Mouse (Mus musculus) heart, embryonic 14.5 days (tissue): ENCODE results near the gene Siglech. TPM values are rescaled to one million over a fixed set of nuclear protein-coding genes. Genes with fewer than 3 reads are reported as not detected.
"Not testable (repeated sequence)": the region's sequence is repeated elsewhere in the genome, so short reads cannot be mapped to it uniquely, and the experiment has no call there.

Experiments
- ATAC-seq: fragments of 200-750 bp; cut with Nextera tagmentation; 2 replicates; pipeline ENCODE4 v1.8.0; 2017; ENCODE audit warnings: low read depth, moderate TSS enrichment; ENCODE audit not compliant: insufficient number of reproducible peaks, insufficient read depth, low FRiP score
- H3K27ac ChIP-seq, 2 experiments: fragments of 200-500 bp in 1 of 2; fragments of 300-500 bp in 1 of 2; sonication (generic) in 1 of 2; replicated peaks in 1 of 2; 2 replicates each; pipeline ENCODE4 v1.5.1; 2012 to 2014; ENCODE audit warnings: low read depth in 2 of 2, low read length in 2 of 2, control low read depth in 1 of 2, mild to moderate bottlenecking in 1 of 2, mixed read lengths in 1 of 2; ENCODE audit not compliant: control insufficient read depth in 1 of 2, insufficient read depth in 1 of 2
- H3K27me3 ChIP-seq: fragments of 300-500 bp; sonication (generic); 2 replicates; pipeline ENCODE4 v1.6.1; 2014; ENCODE audit warnings: mild to moderate bottlenecking, low read length, control low read depth; ENCODE audit not compliant: control insufficient read depth, insufficient read depth
- H3K36me3 ChIP-seq: fragments of 300-500 bp; sonication (generic); 2 replicates; pipeline ENCODE4 v1.6.1; 2014; ENCODE audit warnings: mild to moderate bottlenecking, control low read depth, low read length, mixed read lengths; ENCODE audit not compliant: control insufficient read depth, insufficient read depth
- H3K4me1 ChIP-seq, 2 experiments: fragments of 200-500 bp in 1 of 2; fragments of 300-500 bp in 1 of 2; sonication (generic) in 1 of 2; 2 replicates each; pipeline ENCODE4 v1.6.1; 2012 to 2014; ENCODE audit warnings: low read length in 2 of 2, control low read depth in 1 of 2, mixed read lengths in 1 of 2; ENCODE audit not compliant: control insufficient read depth in 2 of 2, insufficient read depth in 2 of 2
- H3K4me2 ChIP-seq: fragments of 300-500 bp; sonication (generic); 2 replicates; pipeline ENCODE4 v1.6.1; 2014; ENCODE audit warnings: mild to moderate bottlenecking, low read length
- H3K4me3 ChIP-seq, 2 experiments: fragments of 200-500 bp in 1 of 2; fragments of 300-500 bp in 1 of 2; sonication (generic) in 1 of 2; 2 replicates each; pipeline ENCODE4 v1.5.1; 2012 to 2014; ENCODE audit warnings: low read length in 2 of 2, mild to moderate bottlenecking in 2 of 2, control low read depth in 1 of 2, low read depth in 1 of 2, moderate library complexity in 1 of 2; ENCODE audit not compliant: control insufficient read depth in 1 of 2, insufficient read depth in 1 of 2
- H3K9ac ChIP-seq: fragments of 300-500 bp; sonication (generic); 2 replicates; pipeline ENCODE4 v1.6.1; 2014; ENCODE audit warnings: mild to moderate bottlenecking, low read length
- H3K9me3 ChIP-seq: fragments of 300-500 bp; sonication (generic); 2 replicates; pipeline ENCODE4 v1.6.1; 2016; ENCODE audit warnings: low read length, control low read depth; ENCODE audit not compliant: control insufficient read depth
- WGBS: fragments of 180-500 bp; shearing (Covaris S2); extraction: QIAGEN DNeasy Blood & Tissue Kit; methylation state at CpG from one replicate; pipeline ENCODE4 v1.1.7; 2014; 5-methylcytosine and 5-hydroxymethylcytosine counted together
- polyA plus RNA-seq: library from polyadenylated mRNA; unstranded; fragments of >200 nt; fragmentation: Nextera tagmentation; extraction: Ambion mirVana; gene quantifications from 2 replicates; pipeline ENCODE4 v1.2.1, GENCODE M21; 2014

The Siglech gene
- polyA plus RNA-seq, 1 experiment from 2014 or later = 0.15 TPM

- H3K4me2 ChIP-seq = no peak overlapping the region
- no peaks in the 10 kb centered on the region for H3K9me3 ChIP-seq
- H3K4me3 ChIP-seq = no peak overlapping the region
- no peak for ATAC-seq
- no peak overlapping the region for H3K27ac ChIP-seq
- no peaks in the 10 kb centered on the region for H3K4me1 ChIP-seq
- WGBS = 61% methylated on average over 3 of the region's 3 CpGs
- H3K36me3 ChIP-seq = no peaks in the 10 kb centered on the region
- no peaks in the 10 kb centered on the region for H3K27me3 ChIP-seq
- H3K9ac ChIP-seq = no peak overlapping the region
Measured at GRCm38 (mm10) chr7:55750841-55751240, 17.1 kb upstream of the Siglech start.

GRCm38 (mm10) chr7:55759346-55759745 is 8.6 kb upstream of the Siglech start:
- Histone ChIP-seq H3K27me3 (no peaks in the 10 kb centered on the region), H3K27ac (no peak overlapping the region), H3K4me3 (no peak overlapping the region), H3K9me3 (no peaks in the 10 kb centered on the region), H3K36me3 (no peaks in the 10 kb centered on the region), H3K4me1 (no peaks in the 10 kb centered on the region), H3K4me2 (no peak overlapping the region), H3K9ac (no peak overlapping the region)
- ATAC-seq = no peak
- WGBS = 59% methylated on average over 3 of the region's 3 CpGs

DNA sequence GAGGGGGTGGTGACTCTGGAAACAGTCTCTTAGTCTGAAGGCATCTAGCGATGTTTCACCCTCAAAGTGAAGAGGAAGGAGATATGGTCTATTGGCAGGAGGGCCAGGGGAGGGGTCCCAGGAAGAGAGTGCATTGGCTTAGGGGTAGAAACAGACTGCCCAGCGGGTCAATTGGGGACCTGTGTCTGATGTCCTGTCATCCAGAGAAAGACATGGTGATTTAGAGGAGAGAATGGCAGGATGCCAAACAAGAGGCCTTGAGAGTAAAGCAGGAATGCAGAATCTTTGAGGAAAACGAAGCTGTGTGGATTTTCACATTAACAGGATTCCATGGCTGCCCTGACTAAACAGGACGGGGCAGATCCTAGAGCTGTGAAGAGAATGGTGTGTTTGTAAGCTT is 12.0 kb downstream of the Siglech start:
- no peak for ATAC-seq
- no peak overlapping the region for H3K27ac ChIP-seq
- H3K27me3 ChIP-seq = no peaks in the 10 kb centered on the region
- H3K9me3 ChIP-seq = no peaks in the 10 kb centered on the region
- H3K9ac ChIP-seq = no peak overlapping the region
- H3K4me3 ChIP-seq = no peak overlapping the region
- 44% methylated on average over 4 of the region's 4 CpGs for WGBS
- no peaks in the 10 kb centered on the region for H3K36me3 ChIP-seq
- no peaks in the 10 kb centered on the region for H3K4me1 ChIP-seq
- no peak overlapping the region for H3K4me2 ChIP-seq

DNA sequence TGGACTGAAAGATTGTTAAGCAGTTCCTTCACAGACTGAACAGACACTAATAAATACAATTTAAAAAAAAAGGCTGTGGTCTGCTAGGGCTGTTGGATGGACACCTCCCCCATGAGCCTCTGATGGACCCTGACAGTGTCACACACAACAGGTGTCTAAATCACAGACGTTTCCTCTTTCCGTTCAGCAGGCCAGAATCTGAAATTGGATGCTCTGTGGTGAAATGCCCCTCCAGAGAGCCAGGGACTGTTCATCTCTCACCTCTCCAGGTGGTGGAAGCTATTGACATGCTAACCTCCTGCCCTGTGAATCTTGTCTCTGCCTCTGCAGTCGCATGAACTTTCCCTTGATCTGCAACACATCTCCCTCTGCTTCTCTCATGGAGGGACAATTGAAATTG is 14.5 kb downstream of the Siglech start:
- Histone ChIP-seq H3K36me3 (no peaks in the 10 kb centered on the region), H3K4me1 (no peaks in the 10 kb centered on the region), H3K4me3 (no peak overlapping the region), H3K9ac (no peak overlapping the region), H3K27ac (no peak overlapping the region), H3K27me3 (no peaks in the 10 kb centered on the region), H3K4me2 (no peak overlapping the region), H3K9me3 (no peaks in the 10 kb centered on the region)
- ATAC-seq = no peak
- 54% methylated on average over 3 of the region's 3 CpGs for WGBS

GRCm38 (mm10) chr7:55784580-55784979 is 16.6 kb downstream of the Siglech start:
- Histone ChIP-seq H3K9ac (no peak overlapping the region), H3K9me3 (no peaks in the 10 kb centered on the region), H3K4me2 (no peak overlapping the region), H3K36me3 (no peaks in the 10 kb centered on the region), H3K27ac (no peak overlapping the region), H3K4me1 (no peaks in the 10 kb centered on the region), H3K4me3 (no peak overlapping the region), H3K27me3 (no peaks in the 10 kb centered on the region)
- no peak for ATAC-seq
- 42% methylated on average over 3 of the region's 3 CpGs for WGBS

DNA sequence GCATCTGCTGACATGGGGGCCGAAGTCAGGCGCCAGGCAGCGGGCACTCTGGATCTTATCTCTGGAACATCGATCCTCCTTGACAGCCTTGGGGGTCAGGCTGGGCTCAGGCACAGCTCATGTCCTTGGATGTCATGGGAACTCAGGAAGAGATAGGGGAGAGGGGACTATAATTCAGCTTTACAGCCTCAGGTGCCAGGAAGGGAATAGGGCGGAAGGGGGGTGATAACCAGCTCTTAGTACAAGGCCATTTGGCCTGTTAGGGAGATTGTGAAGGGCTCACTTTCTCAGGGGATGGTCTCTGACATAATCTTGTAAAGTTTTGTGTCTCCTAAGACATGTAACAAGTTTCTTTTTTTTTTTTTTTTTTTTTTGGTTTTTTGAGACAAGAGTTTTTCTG is 22.6 kb downstream of the Siglech start:
- not testable (repeated sequence) for ATAC-seq, H3K36me3 ChIP-seq, H3K9me3 ChIP-seq, H3K4me2 ChIP-seq, H3K4me3 ChIP-seq, H3K9ac ChIP-seq, H3K27ac ChIP-seq, H3K27me3 ChIP-seq
- peaks cover 0 to 12% of the 10 kb centered on the region in 2 experiments; a peak in 3 of 4 replicates for H3K4me1 ChIP-seq
- 59% methylated on average over 4 of the region's 5 CpGs for WGBS

DNA sequence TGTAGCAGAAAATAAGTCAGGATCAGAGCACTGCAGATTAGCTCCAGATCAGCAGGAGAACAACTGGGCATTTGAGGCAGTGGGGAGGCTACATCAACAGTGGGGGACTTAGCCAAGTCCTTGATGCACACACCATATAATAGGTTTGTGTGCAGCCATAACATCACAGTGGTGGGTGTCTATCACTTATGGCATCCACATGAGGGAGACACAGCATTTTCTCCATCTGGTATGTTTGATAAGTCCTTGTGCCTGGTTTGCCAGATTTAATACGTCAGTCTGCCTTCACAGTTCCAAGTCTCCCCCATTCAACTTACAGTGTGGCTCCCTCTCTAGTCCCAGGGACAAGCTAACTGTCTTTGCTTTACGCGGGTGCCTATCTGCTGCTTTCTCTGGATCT is 24.3 kb downstream of the Siglech start:
- Histone ChIP-seq H3K36me3 (peaks cover 15% of the 10 kb centered on the region), H3K4me1 (peaks cover 0 to 12% of the 10 kb centered on the region in 2 experiments; a peak in 3 of 4 replicates), H3K9ac (no peak overlapping the region), H3K27me3 (no peaks in the 10 kb centered on the region), H3K9me3 (no peaks in the 10 kb centered on the region), H3K4me2 (no peak overlapping the region), H3K27ac (no peak overlapping the region), H3K4me3 (no peak overlapping the region)
- WGBS = 80% methylated on average over 3 of the region's 3 CpGs
- ATAC-seq = no peak

- Histone ChIP-seq H3K4me1 (peaks cover 0 to 12% of the 10 kb centered on the region in 2 experiments; a peak in 3 of 4 replicates), H3K4me3 (peak overlapping the region; percentile 75 to 87), H3K36me3 (peaks cover 25% of the 10 kb centered on the region), H3K9me3 (no peaks in the 10 kb centered on the region), H3K27ac (no peak overlapping the region), H3K9ac (peak overlapping the region; percentile 95), H3K4me2 (peak overlapping the region; percentile 69), H3K27me3 (no peaks in the 10 kb centered on the region)
- 39% methylated on average over 13 of the region's 13 CpGs for WGBS
- ATAC-seq = no peak
Measured at GRCm38 (mm10) chr7:55793236-55793951, 25.4 kb downstream of the Siglech start.
